Mouse (Mus musculus): ENCODE data around the gene Plac9a.

Gene Plac9a

GRCm38 (mm10) chr14:25839791-25840190 is 63.1 kb downstream of the Plac9a start:
- no peak for DNase-seq (ENCODE audit: extremely low read depth, low read depth)

DNA sequence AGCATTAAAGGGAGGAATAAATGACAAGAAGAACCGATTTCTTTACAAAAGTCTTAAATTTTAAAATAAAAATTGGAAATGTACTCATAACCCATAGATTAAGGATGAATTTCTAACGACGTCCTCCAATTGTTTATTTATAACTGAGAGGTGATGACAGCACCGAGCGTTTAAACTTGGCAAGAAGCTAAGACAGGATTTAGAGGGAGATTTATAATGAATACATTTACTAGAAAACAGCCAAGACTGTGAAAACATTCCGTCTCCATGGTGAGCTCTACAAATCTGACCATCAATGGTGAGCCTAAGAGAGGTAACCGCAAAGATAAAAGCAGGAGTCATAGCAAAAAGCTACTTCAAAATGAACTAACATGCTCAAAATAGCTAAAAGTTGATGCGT is 64.5 kb downstream of the Plac9a start:
- DNase-seq (ENCODE audit: extremely low read depth, low read depth) = no peak

All from MEL-GATA-1-ER (cell line).